Mouse (Mus musculus) cerebellum, postnatal 4 days (tissue): ENCODE data around the gene Ube2q1.

Experiments
- DNase-seq, 2 experiments: peaks; one replicate each; pipeline ENCODE4 v3.0.0; 2022; ENCODE audit warnings: low spot score in 2 of 2, mixed read lengths in 1 of 2

Ube2q1 gene

GRCm38 (mm10) chr3:89772968-89773709 lies at the start of gene Ube2q1:
Gene Ube2q1, plus strand, starts transcription at chr3:89773616.
- DNase-seq: peak; percentile 97

DNA sequence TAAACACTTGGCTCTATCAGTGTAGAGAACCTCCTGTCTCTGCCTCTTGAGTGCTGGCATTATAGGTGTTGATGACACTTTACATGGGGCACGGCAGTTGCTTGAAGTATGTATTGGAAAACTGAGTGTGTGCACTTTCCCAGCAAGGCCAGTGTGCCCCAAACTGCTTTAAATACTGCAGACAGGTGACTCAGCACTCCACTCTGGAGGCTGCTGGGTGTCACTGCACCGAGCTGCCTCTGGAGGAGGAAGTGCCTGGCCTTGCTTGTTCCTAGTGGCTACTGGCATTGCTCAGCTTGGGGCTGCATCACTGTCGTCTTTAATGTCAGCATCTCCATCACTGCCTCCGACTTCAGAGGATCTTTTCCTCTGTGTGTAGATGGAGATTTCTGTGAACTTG lies 46.4 kb upstream of the Ube2q1 start:
- DNase-seq: peak in 1 of 2 experiments; percentile 32

DNA sequence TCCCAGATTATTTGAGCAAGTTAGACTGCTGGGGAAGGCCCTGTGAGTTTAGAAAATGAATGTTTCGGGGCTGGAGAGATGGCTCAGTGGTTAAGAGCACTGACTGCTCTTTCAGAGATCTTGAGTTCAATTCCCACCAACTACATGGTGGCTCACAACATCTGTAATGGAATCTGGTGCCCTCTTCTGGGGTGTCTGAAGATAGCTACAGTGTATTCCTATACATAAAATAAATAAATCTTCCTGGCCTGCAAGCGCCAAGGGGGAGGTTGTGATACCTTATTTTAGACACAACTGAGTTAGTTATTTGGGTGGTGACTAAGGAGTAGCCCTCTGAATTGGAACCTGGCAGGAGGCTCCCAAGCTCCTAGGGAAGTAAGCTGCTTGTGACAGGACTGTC lies 44.6 kb upstream of the Ube2q1 start:
- DNase-seq: no peak

DNA sequence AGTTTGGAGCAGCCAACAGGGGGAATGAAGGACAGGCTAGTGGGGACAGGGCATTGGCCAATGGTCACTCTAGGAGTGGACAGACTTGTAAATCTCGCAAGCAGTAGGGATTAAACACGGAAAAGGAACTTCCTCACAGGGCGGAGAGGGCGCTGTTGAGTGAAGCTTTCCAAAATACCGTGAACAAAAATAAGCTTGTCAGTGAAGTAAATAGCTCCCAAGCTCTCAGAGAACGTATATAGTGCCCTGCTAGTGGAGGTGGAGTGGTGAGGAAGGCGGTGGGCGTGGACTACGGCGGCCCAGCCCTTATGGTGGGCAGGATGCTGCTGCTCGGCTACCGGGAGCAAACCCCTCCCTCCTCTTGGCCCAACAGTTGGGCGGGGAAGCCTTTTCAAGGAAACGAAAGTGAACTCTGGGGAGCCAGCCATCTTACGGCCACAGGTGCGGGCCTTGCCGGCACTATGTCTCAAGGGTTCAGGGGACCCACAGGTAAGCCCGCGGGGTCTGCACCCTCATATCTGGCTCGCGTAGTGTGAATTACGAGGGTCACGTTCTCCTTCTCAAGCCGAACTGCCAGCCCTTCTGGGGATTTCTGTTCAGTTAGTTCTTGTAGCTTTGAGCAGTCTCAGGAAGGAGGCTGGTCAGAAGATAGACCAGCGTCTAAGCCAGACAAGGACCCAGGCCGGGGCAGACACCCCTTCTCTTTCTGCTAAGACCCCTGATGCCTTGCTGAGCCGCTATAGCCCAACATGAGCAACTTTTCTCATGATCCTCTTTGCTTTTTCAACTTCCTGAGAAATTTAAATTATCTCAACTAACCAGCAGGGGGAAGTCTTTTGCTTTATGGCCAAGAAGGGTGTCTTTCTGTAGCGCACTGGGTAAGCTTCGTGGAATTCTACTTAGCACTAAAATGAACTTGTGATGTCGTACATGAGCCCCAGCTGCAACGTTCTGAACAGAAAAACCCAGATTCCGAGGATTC lies 42.8 kb upstream of the Ube2q1 start:
- peak in 1 of 2 experiments; percentile 31 for DNase-seq

DNA sequence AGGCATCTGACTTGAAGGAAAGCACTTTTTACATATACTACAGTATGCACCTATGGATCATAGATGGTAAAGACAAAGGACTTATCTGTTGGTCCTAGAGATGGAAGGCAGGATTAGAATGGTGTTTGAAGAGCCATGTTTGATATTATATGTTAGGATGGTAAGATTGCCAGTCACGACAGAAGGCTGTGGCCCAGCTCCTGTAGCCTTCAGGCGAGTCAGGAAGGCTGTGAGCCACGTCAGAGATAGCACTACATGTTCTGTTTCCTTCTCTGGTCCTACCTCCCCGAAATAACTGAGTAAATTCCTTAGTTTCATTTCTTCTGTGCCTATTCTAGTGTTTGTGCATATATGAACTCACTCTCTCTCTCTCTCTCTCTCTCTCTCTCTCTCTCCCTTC lies 41.3 kb upstream of the Ube2q1 start:
- no peak for DNase-seq

- DNase-seq: no peak
Measured at GRCm38 (mm10) chr3:89738509-89738908, 34.9 kb upstream of the Ube2q1 start.

GRCm38 (mm10) chr3:89752307-89752706 lies 21.1 kb upstream of the Ube2q1 start:
- DNase-seq: no peak

DNA sequence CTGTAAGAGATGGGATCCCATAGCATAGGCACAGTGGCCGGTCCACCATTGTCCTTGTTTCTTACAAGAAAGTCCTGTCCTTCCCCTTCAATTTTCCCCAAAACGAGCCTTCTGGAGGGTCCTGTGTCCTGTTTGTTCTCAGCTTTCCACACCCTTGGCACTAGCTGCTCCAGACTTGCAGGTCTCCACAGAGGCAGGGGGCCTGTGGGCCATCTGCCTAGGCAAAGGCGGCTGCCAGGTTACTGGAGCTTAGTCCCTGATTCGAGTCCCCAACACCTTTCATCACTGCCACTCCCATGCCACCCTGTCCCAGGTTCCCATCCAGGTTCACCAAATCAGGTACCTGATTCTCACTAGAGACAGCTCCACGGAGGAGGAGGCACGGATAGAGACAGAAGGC lies 18.1 kb upstream of the Ube2q1 start:
- no peak for DNase-seq

DNA sequence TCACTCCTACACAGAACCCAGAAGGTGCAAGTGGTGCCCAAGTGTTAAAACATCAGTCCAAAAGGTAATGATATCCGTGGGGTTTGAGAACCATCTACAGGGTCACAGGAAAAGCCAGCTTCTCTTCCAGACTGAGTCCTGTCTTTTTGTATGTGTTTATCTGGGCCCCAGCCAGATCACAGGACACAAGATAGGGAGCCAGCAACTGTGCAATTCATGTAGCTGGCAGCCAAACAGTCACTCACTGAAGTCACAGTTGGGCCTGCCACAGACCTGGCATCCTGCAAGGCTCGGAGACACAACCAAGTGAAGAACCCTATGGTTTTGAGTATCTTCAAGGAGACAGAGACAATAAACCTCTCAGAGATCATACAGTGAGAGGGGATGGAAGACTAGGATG lies 15.6 kb upstream of the Ube2q1 start:
- DNase-seq: no peak

GRCm38 (mm10) chr3:89759786-89760185 lies 13.6 kb upstream of the Ube2q1 start:
- DNase-seq: no peak

GRCm38 (mm10) chr3:89764119-89764724 lies 9.2 kb upstream of the Ube2q1 start, which contains the start of gene Chrnb2:
Gene Chrnb2, minus strand, starts transcription at chr3:89764632.
- peak; percentile 63 to 72 for DNase-seq

- DNase-seq: no peak
Measured at GRCm38 (mm10) chr3:89769584-89769983, 3.8 kb upstream of the Ube2q1 start.

GRCm38 (mm10) chr3:89770425-89771002 lies 2.9 kb upstream of the Ube2q1 start:
- DNase-seq: no peak

DNA sequence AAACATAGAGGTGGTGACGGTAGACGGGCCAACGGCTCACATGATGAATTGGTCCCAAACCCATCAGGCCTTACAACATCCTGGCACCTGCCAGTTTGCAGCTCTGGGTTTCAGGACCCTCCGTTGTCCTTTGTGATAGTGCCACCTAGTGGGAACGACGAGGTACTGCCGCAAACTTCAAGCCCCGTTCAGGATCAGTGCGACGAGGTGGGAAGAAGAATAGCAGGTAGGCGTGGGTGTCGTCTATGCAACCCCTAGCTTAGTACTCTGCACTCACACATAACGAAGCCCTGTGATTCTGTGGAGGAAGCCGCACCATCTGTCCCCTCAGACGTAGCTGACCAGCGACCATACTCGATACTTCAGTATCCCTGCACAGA lies 838 bp upstream of the Ube2q1 start:
- peak; percentile 72 to 90 for DNase-seq

- no peak for DNase-seq
Measured at GRCm38 (mm10) chr3:89773740-89774211, 360 bp downstream of the Ube2q1 start.

DNA sequence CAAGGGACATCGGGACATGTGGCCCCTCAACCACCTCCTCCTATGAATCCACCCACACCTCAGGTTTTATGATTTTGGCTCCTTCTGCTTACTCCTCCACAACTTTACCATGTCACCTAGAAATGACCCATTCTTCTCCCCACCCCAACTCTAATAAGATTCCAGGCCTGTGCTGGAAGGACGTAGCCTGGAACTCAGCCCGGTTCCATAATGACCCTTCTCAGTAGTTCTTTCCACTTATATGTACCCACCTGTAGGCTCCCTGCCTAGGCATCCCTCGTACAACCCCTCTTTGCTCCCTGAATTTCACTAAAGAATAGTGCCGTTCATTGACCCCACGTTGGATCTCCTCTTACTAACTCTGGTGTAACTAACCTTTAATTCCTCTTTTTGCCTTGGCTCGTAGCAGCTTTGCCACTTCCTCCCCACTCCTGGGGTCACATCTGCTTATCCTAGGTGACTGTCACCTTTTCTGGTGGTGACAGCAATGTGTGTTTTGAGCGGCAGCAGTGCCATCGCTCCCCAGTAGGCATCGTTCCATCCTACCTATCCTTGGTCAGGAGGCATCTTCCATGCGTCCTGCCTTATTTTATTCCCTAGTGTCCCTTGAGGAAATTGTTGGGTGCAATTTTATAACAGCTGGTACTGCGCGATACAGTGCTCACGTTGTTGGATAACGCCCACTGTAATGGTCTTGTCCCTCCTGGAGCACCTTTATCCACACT lies 982 bp downstream of the Ube2q1 start:
- no peak for DNase-seq

DNA sequence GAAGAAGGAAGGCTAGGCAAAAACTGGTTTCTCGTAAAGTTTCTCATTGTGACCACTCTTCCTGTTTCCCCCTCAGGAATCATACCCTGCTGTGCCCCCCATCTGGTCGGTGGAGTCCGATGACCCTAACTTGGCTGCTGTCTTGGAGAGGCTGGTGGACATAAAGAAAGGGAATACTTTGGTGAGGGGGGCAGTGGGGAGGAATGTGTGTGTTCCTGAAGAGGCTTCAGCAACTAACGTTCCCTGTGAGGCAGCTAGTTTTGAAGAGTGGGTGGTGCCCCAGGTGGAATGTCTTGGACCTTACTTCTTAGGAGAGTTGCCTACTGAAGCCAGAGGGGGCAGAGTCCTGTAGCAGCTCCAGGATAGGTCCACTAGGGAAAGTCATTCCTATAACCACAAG lies 2.6 kb downstream of the Ube2q1 start:
- DNase-seq: no peak

DNA sequence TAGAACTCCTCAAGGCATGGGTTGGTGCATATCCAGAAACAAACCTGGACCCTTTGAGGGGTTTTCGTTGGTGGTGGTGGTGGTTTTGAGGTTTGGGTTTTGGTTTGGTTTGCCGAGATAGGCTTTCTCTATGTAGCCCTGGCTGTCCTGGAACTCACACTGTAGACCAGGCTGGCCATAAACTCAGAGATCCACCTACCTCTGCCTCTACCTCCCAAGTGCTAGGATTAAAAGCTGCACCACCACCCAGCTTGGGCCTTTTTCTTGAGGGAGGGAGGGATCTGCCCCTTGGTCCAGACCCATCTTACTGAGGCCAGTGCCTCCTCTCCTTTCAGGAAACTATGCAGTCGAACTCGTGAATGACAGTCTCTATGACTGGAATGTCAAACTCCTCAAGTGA lies 6.7 kb downstream of the Ube2q1 start:
- no peak for DNase-seq

DNA sequence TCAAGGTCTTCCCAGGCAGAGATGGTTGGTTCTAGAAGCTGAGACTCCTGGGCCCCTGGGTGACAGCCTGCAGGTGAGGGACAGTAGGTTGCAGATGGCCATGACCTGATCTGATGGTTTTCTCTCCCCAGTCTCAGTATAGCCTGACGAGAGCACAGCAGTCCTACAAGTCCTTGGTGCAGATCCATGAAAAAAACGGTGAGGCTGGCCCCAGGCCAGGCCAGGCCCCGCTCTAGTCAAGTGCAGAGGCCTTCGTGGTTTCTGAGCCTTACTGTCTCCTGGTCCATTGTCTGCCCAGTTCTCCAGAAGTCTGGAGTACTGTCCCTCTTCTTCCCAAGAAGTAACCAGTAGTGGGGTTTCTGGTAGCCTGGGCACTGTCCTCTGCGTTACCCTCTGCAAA lies 8.2 kb downstream of the Ube2q1 start:
- DNase-seq: no peak

DNA sequence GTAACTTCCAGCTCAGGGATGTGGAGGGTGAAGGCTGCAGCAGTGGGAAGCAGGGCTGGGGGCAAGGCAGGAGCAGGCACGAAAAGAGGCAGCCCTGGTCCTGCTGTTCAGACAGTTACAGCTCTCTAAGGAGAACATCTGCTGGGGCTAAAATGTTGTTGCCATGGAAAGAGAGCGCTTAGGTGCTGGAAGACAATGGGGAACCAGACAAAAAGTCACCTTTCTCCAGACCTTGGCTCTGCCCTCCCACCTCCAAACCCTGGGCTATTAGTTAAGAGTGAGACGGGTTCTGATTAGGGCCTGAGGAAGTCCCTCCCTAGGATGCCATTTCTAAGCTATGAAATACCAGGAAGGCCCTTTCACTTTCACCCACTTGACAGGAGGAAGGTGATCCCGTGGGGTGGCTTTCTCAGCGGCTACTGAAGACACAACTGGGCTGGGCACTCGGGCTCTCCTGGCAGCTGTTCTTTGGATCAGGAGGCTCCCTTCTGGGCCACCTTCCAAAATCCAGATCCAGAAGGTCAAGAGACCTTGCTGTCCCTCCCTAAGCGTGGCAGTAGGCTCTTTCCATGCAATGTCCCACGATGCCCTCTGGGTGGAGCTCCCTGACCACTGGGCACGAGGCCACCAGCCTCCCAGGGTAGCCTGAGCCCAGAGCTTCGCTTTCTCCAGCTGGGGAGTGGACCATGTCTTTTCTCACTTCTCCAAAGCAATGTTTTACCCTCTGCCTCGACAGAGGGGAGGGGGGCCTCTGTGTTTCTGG lies 11.8 kb downstream of the Ube2q1 start:
- DNase-seq: peak; percentile 73 to 83
